Mouse (Mus musculus): Measurements from ENCODE around the gene Stat2.
"Not testable (repeated sequence)": the region's sequence is repeated elsewhere in the genome, so short reads cannot be mapped to it uniquely, and the experiment has no call there.

Gene Stat2

DNA sequence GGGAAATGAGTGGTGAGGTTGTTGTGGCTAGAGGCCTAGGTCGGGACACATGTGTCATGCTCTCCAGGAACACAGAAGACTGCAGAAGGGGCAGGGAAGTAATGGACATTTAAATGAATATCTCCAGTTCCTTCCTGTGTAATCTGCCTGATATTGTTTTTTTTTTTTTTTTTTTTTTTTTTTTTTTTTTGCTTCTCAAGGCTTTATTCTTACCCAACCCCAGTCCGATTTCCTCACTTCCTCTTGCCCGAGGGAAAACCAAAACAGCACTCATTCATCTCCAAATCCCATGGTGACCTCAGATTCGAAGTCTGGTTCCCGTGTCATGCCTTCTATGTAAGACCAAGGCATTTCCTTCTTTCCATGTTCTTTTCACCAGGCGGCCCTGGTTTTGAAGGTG is 27.9 kb downstream of the Stat2 start:
- DNase-seq (ENCODE audit: low read depth, low spot score) = no peak

DNA sequence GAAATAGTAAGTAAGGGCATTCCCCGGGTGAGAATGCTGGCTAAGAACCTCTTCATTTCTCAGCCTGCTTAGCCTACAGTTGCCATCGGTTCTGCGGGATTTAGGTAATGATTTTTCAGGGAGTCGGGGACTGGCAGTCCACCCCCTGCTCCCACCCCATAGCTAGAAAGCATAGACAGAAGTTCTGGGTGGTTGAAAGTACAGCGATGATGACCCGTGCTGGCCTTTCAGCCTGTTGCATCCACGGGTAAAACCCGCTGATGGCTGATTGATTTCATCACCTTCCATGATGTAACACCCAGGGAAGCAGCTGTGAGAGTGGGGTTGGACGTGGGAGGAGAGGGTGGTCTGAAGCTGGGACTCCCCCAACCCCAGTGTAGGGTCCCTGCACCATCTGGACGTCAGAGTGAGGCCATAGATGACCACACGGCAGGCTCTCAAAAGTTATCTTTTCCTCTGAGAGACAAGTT is 28.4 kb downstream of the Stat2 start, which contains the start of gene Il23a:
Gene Il23a, minus strand, starts transcription at position 51 of the 470 bp plus-strand sequence.
- no peak for DNase-seq (ENCODE audit: low read depth, low spot score)

GRCm38 (mm10) chr10:128302357-128302756 is 32.0 kb downstream of the Stat2 start:
- DNase-seq (ENCODE audit: low read depth, low spot score) = no peak

DNA sequence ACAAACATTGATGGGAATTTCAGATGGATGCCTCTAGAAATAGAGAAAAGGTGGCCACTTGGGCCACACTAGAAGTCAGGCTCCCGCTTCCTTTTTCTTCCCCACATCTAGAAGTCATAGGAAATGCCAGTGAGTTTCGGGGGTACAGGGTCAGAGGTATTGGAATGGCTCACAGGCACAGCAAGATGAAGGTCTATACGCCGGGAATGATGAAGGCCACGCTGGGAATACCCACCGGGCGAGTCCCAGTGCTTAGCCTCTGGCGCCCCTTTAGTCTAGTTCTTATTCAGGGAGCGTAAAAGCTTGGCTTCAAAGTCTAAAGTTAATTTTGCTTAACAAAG is 32.4 kb downstream of the Stat2 start:
- DNase-seq (ENCODE audit: low read depth, low spot score) = no peak

- peak; percentile 100 for DNase-seq (ENCODE audit: low read depth, low spot score)
These were observed 33.0 kb downstream of the Stat2 start, which contains the start of gene Pan2 for GRCm38 (mm10) chr10:128303126-128304021. TSS of gene Pan2 (plus strand) at chr10:128303335.

- DNase-seq (ENCODE audit: low read depth, low spot score) = no peak
These were observed 39.3 kb downstream of the Stat2 start for GRCm38 (mm10) chr10:128309654-128310053.

- no peak for DNase-seq (ENCODE audit: low read depth, low spot score)
These were observed 39.8 kb downstream of the Stat2 start for GRCm38 (mm10) chr10:128310177-128310576.

- DNase-seq (ENCODE audit: low read depth, low spot score) = no peak
These were observed 40.5 kb downstream of the Stat2 start for GRCm38 (mm10) chr10:128310902-128311301.

- no peak for DNase-seq (ENCODE audit: low read depth, low spot score)
These were observed 45.2 kb downstream of the Stat2 start for GRCm38 (mm10) chr10:128315578-128315977.

- DNase-seq (ENCODE audit: low read depth, low spot score) = no peak
These were observed 51.3 kb downstream of the Stat2 start for GRCm38 (mm10) chr10:128321641-128322040.

DNA sequence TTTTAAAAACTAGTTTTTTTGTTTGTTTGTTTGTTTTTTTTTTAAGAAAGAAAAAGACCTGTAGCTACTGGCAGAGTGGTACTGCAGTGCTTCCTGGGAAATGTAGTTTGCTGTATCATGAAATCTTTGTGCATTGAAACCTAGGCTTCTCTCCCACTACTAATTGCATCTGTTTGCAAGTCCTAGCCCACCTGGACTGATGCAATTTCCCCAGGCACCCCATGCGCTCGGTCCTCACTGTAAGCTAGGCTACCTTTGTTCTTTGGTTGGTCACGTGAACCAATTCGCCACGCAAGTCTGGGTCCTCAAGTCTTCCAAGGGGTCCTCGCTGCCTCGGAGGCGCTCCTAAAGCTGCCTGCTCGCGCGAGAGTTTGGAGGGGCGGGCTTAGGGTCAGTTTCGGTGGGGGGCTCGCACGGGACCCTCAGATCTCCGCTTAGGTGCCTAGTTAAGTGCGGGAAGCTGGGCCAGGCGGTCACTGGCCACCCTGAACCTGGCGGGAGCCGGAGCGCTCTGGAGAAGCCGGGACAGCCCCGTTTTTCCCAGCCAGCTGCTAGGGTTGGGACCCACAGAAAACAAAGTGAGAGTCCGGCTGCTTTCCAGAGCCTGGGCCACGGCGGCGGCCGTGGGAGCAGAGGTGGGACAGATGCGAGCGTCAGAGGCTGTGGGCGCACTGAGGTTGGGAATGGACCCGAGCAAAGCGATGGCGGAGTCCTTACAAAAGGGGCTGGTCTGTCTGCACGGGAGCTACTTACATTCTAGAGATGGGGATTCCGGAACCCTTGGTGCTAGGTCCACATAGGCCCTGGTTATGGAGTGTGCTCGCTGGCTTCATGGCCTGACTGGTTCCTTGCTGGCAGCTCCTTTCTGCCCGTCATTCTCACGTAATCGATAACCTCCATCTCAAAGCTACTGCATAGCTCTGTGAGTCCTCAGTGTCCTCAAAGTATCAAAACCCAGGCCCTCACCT is 52.1 kb downstream of the Stat2 start, which contains the start of gene Cnpy2:
Gene Cnpy2, plus strand, starts transcription at position 319 of the 968 bp plus-strand sequence.
- DNase-seq (ENCODE audit: low read depth, low spot score) = peak; percentile 84

- DNase-seq (ENCODE audit: low read depth, low spot score) = peak; percentile 55
These were observed 53.2 kb downstream of the Stat2 start for GRCm38 (mm10) chr10:128323516-128323915.

DNA sequence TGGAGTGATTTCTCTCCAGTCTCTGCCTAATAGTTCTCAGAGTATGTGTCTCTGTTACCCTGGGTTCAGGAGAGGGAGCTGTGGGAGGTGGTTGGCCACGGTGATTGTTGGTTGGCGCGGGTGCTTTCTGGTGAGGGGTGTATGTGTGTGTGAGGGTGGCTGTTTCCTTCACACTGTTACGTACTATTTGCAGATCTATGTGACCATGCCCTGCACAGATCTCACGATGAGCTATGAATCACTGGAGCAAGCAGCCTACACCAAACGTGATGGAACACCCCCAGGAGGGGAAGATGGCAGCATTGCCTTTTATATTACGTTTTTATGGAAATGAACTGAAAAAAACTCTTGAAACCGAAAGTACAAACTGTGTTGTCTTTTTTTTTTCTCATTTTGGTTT is 56.5 kb downstream of the Stat2 start:
- DNase-seq (ENCODE audit: low read depth, low spot score) = no peak

GRCm38 (mm10) chr10:128327610-128328009 is 57.3 kb downstream of the Stat2 start:
- no peak for DNase-seq (ENCODE audit: low read depth, low spot score)

DNA sequence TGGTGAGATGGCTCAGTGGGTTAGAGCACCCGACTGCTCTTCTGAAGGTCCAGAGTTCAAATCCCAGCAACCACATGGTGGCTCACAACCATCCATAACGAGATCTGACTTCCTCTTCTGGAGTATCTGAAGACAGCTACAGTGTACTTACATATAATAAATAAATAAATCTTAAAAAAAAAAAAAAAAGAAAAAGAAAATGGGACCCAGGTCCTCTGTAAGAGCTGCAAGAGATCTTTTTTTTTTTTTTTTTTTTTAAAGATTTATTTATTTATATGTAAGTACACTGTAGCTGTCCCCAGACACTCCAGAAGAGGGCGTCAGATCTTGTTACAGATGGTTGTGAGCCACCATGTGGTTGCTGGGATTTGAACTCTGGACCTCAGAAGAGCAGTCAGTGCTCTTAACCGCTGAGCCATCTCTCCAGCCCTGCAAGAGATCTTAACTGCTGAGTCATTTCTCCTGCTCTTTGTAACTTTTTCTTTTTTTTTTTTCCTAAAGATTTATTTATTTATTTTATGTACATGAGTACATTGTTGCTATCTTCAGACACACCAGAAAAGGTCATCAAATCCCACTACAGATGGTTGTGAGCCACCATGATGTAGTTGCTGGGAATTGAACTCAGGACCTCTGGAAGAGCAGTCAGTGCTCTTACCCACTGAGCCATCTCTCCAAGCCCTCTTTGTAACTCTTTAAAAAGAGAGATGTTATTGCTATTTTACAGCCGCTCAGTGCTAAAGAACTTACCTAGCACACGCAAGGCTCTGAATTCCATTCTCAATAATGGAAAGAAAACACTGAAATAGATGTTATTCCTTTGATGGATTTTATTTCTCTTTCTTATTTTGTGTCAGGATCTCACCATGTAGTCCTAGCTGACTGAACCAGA is 62.2 kb downstream of the Stat2 start:
- DNase-seq (ENCODE audit: low read depth, low spot score) = not testable (repeated sequence)

- peak; percentile 85 for DNase-seq (ENCODE audit: low read depth, low spot score)
These were observed 65.2 kb downstream of the Stat2 start for GRCm38 (mm10) chr10:128335582-128335981.

- no peak for DNase-seq (ENCODE audit: low read depth, low spot score)
These were observed 65.8 kb downstream of the Stat2 start for GRCm38 (mm10) chr10:128336195-128336594.

DNA sequence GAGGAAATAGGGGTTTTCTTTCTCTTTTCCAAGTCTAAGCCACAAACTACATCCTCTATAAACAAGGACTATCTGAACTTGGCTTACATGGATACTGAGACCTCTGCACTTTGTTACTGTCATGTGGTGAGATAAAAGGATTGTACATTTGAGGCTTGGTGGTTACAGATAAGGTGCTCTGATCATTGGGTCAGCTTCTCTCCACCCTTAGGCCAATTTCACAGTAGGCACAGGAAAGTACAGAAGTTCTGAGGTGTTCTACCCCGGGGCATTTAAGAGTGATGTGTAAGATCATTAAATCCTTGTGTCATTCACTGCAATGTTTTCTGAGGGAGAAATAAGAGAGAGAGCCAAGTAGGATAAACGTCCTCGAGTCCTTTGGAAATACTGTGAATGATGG is 66.2 kb downstream of the Stat2 start:
- DNase-seq (ENCODE audit: low read depth, low spot score) = no peak

DNA sequence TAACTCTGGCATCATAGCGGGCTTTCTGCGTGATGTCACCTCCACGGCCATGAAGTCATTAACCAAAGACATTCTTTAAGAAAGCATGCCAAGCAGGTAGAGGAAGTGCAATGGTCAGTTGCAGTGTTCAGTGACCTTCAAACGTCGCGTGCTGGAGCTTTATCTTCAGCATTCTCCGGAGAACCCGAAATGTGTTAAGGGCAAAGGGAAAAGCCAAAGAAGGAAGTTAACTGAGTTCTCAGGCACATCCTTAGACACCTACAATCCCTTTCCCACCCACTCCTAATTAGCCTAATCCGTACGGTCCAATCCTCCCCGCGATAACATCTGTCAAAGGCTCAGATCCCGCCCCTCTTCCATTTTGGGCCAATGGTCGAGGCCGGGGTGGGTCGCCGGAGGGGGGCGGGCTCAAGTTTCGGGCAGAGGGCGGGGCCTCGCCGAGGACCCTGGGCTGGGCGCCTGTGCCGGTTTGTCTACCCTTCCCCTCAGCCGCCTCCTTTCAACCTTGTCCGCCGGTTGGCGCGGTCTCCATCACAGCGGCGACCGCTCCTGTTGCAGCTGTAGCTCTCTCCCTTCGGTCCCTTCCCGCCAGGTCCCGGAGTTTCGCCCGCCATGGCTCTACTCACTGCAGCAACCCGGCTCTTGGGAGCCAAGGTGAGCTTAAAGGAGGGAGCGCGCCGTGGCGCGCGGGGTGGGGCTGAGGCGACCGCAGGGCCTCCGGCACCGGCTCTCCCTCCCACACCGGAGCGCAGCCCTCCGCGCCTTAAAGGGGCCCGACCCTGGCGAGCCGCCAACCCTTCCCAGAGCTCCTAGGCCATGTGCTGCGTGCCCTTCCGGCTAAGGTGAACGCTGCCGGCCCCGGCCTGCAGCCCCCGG is 67.2 kb downstream of the Stat2 start, which contains the start of gene Cs:
Gene Cs, plus strand, starts transcription at position 429 of the 876 bp plus-strand sequence.
- peak; percentile 98 for DNase-seq (ENCODE audit: low read depth, low spot score)

GRCm38 (mm10) chr10:128338415-128338814 is 68.1 kb downstream of the Stat2 start:
- peak; percentile 23 for DNase-seq (ENCODE audit: low read depth, low spot score)
